Mouse (Mus musculus): ENCODE results near the gene Vamp4.

Gene Vamp4

DNA sequence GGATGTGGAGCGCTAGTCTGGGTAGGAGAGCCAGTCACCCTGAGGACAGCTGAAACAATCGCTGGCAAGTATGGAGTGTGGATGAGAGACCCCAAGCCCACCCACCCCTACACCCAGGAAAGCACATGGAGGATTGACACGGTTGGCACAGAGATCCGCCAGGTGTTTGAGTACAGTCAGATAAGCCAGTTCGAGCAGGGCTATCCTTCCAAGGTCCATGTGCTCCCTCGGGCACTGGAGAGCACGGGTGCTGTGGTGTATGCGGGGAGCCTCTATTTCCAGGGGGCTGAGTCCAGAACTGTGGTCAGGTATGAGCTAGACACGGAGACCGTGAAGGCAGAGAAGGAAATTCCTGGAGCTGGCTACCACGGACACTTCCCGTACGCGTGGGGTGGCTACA, 78.1 kb downstream of the Vamp4 start:
- DNase-seq (ENCODE audit: low read depth), result no peak

All from 416B (cell line).